Mouse (Mus musculus): Measurements from ENCODE around the gene Prph2. TPM values are rescaled to one million over a fixed set of nuclear protein-coding genes. Genes with fewer than 3 reads are reported as not detected.

Prph2 gene
- not detected in 4 replicates for total RNA-seq (2023)

DNA sequence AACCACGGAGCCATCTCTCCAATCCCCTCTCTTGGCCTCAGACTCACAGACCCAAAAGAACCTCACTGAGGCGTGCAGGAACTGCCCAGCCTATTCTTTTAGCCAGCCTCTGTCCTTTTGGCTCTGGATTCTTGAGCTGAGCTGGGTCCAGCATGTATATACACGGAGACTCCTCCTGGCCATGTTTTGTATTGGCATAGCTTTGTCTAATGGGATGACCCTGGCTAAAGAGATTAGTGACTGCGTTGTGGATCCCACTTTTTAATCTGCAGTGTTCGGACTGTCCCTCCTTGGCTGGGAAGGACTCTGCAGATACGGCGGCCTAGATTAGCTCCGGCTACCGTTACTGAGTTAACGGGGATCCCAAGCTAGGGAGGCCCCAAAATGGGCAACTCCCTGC lies at the start of gene Prph2:
Gene Prph2, plus strand, starts transcription at position 274 of the 400 bp plus-strand sequence.

DNA sequence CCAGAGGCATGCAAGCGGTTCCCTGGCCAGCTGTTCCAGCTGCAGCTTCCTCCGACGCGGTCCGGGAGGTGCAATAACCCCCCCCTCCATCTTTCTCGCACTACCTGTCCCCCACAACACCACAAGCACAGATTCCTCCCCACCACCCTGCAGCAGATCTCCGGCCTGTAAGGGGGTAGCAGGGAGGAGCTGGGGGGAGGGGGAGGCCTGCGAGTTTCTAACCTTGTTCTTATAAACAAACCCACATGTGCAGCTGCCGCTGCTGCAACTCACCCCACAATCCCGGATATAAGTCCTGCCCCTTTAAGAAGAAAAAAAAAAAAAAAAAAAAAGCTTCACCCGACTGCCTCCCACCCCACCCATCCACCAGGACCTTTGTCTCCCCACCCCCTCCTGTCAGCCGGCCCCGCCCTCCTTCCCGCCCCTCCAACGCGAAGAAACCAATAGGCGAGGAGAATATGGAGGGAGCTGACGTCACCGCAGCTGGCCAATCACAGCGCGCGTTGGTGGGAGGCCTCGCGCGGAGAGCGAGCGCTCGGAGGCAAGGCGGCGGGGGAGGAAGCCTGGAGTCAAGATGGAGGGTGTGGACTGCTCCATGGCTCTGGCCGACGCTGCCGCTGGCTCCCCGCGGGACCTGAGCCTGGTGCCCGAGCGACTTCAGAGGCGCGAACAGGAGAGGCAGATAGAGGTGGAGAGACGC lies 20.0 kb upstream of the Prph2 start, which contains the start of gene Tbcc:
Gene Tbcc, plus strand, starts transcription at position 569 of the 700 bp plus-strand sequence.

Other genes with a start within 250 kb of the Prph2 start
- 22.4 to 31.7 TPM (median 25.4 TPM) in 4 replicates for gene Rrp36, start 236.1 kb upstream of the Prph2 start, total RNA-seq (2023)
- 47.4 to 58.8 TPM (median 54.1 TPM) in 4 replicates for gene Mea1, start 231.7 kb upstream of the Prph2 start, total RNA-seq (2023)
- 39.9 to 46.1 TPM (median 42.2 TPM) in 4 replicates for gene Klhdc3, start 229.5 kb upstream of the Prph2 start, total RNA-seq (2023)
- gene Ppp2r5d, start 205.3 kb upstream of the Prph2 start, total RNA-seq (2023), result 28.4 to 37.9 TPM (median 33.3 TPM) in 4 replicates
- 37.0 to 38.0 TPM (median 37.3 TPM) in 4 replicates for gene Pex6, start 199.0 kb upstream of the Prph2 start, total RNA-seq (2023)
- gene Gnmt, start 181.3 kb upstream of the Prph2 start, total RNA-seq (2023), result 4.0 to 4.6 TPM (median 4.5 TPM) in 4 replicates
- 138 to 149 TPM (median 142 TPM) in 4 replicates for gene Cnpy3, start 158.2 kb upstream of the Prph2 start, total RNA-seq (2023)
- gene Ptcra, start 146.7 kb upstream of the Prph2 start, total RNA-seq (2023), result not detected in 4 replicates
- gene 2310039H08Rik, start 137.8 kb upstream of the Prph2 start, total RNA-seq (2023), result 17.4 to 20.4 TPM (median 18.6 TPM) in 4 replicates
- gene Rpl7l1, start 127.8 kb upstream of the Prph2 start, total RNA-seq (2023), result 61.7 to 77.6 TPM (median 66.7 TPM) in 4 replicates
- 94.1 to 106 TPM (median 101 TPM) in 4 replicates for gene Bicral, start 52.0 kb upstream of the Prph2 start, total RNA-seq (2023)
- gene Tbcc, start 19.8 kb upstream of the Prph2 start, total RNA-seq (2023), result 9.9 to 16.4 TPM (median 14.4 TPM) in 4 replicates
- gene Ubr2, start 100.1 kb downstream of the Prph2 start, total RNA-seq (2023), result 91.5 to 109 TPM (median 100 TPM) in 4 replicates

Measured in B cell, adult 62 days (primary cell).